Mouse (Mus musculus) CD8-positive naive resting alpha-beta T cell, adult 2 months (primary cell): ENCODE data around the gene Stmn3.

ENCODE experiments used
- DNase-seq, 2 experiments: peaks; one replicate each; pipeline ENCODE4 v3.0.0; 2022; ENCODE audit warnings: low read depth in 2 of 2, low spot score in 2 of 2

Gene Stmn3

DNA sequence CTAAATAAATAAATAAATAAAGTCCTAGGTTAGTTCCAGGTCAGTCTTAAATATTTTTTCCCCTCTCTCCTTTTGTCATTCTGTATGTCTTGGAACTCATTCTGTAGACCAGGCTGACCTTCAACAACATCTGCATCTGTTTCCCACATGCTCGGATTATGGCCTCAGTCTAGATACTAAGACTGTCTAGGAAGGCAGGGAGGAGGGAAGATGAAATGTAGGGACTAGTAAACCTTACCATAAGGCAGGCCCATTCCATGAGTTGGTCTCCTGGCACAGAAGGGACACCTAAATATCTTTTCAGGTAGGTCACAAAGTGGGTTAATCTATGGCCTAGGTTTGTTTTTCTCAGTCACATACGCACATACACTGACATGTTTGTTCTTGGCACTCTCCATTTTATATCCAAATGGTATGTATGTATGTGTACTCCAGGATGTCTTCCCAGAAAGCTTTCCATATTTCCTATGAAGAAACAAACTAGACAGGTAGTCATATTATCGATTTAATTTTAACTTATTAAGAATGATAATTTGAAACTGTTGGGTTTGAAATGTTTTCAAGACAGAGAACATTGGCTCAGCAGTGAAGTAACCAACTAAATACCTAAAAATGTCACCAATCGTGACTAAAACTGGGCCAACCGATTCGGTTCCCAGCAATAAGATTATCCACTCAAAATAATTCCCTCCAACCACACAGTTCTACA, 27.5 kb downstream of the Stmn3 start:
- no peak for DNase-seq

DNA sequence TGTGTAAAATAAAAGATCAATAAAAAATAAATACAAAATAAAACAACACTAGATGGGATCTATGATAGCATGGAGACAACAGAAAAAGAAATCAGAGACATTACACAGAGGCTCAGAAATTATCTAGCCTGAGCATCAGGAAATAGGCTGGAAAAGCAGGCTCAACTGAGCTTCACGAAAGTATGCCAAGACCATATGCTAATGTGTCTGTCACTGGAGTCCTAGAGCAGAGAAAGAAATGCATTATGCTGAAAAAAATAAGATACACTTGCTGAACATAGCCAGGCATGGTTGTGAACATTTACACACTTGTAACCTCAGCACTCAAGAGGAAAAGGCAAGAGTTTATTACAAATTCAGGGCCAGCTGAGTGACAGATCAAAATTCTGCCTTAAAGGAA, 34.3 kb downstream of the Stmn3 start:
- no peak for DNase-seq

DNA sequence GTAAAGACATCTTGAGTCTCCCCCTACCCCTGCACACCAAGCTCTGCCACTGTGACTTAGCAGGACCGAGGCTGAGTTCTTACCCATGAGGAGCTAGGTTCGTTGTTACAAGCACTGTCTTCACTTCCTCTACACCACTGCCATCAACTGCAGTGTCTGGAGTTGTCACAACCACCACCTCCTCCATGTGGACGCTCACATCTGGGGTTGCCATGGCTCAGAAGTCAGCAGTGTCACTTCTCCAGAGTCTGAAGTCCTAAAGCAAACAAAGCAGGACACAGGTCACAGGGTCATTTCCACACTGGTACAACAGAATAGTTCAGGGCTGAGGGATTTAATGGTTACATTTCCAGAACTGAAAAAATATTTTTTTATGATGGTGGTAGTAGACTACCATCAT, 36.4 kb downstream of the Stmn3 start:
- DNase-seq, result no peak

DNA sequence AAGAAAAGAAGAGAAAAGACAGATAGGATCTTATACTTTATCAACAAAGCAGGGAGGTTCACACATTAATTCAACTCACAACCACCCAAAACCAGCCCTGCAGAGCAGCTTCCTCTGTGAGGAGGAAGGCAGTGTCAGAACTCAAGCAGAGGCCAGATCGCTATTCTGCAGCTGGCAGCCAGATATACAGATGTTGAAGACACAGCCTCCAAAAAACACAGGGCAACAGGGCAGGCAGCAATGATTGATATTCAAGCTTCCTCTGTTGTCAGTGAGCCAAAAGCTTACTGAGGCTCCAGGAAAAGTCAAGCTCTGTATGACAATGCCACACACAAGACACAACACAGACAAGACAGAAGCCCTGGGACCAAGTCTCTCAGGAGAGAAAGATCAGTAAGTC, 37.5 kb downstream of the Stmn3 start:
- no peak for DNase-seq

DNA sequence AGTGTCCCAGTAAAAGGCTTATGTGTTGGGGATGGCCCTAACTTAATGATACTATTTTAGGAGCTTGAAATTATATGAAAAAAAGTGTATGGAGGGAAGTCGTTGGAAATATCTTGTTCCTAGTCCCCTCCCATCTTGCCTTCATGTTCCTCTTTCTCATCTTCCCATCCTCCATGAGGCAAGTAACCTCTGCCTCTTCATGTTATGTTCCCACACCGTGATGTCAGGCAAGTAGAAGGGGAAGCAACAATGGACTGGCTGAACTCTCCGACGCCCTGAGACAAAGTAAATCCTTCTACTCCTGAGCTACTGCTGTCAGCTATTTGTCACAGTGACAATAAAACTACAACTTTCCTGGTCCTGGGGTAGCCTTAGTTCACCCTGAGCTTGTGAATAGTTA, 39.7 kb downstream of the Stmn3 start:
- no peak for DNase-seq

DNA sequence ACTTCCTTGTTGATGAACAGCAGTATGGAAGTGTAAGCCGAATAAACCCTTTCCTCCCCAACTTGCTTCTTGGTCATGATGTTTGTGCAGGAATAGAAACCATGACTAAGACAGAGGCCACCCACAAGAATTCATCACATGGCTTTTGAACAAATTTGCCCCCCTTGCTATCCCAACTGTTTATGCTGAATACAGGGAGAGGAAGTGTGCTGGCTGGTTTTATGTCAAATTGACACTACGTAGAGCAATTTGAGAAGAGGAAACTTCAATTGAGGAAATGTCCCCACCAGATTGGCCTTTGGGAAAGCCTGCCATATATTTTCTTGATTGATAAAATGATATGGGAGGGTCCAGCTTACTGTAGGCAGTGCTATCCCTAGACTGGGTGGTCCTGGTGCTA, 40.5 kb downstream of the Stmn3 start:
- no peak for DNase-seq

DNA sequence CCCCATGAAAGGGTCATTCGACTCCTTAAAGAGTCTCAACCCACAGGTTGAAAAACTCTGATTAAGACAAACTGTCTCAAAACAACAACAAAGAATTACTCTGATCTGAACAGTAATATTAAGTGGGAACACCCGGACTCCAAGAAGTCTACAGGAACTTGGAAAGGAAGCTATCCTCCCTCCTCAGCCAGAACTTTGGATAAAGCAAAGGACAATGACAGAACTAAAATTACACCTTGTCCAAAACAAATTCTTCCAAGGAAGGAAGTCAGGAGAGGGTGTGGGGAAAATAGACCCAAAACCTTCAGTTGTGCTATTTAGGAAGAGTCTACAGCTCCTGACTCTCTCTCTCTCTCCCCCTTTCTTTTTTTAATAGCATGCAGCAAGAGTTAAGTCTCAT, 42.2 kb downstream of the Stmn3 start:
- no peak for DNase-seq

DNA sequence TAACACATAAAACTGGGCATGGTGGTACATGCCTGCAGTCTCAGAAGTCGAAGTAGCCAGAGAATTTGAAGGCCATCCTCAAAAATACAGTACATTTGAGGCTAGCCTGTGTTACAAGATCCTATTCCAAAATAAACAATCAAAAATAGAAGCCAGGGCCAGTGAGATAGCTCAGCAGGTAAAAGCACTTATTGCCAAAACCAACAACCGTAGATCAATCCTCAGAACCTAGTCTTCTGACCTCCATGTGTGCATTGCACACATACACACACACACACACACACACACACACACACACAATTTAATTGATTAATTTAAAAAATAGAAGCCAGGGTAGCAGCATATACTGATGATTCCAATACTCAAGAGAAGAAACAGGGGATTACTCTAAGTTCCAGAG, 47.5 kb downstream of the Stmn3 start:
- DNase-seq, result no peak
